Mouse (Mus musculus) left cerebral cortex, adult 9 months (tissue): Measurements from ENCODE around the gene Kirrel3.

Experiments used
- DNase-seq, 2 experiments: peaks; one replicate each; pipeline ENCODE4 v3.0.0; 2022; ENCODE audit warnings: low spot score in 2 of 2

Kirrel3 gene

DNA sequence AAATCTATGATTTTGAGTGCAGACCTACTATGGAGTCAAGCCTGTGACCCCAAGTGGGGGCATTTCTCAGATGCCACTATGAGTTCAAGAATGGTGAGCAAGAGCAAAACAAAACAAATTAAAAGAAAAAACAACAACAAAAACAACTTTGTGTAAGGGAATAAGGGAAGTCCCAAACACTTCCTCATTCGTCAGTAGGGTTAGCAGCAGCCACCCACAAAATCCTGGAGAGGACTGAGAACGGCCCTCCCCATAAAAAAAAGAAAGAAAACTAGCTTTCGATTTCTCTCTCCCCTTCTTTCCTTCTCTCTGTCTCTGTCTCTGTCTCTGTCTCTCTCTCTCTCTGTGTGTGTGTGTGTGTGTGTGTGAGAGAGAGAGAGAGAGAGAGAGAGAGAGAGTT is 570.9 kb downstream of the Kirrel3 start:
- no peak for DNase-seq

DNA sequence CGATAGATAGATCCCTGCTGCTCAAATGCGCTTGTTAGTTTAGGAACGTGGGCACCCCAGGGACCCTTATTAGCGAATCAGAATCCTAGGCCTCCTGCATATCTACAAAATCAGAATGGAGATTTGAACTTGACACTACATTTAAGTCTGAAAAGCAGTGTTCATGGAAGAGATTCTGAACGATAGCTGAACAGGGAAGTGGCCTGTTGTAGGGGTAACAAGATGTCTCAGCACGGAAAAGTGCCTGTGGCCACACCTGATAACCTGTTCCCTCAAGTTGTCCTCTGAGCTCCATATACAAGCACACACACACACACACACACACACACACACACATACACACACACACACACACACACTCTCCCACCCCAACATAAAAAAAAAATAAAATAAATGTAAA is 571.9 kb downstream of the Kirrel3 start:
- DNase-seq: peak in 1 of 2 experiments; percentile 0

DNA sequence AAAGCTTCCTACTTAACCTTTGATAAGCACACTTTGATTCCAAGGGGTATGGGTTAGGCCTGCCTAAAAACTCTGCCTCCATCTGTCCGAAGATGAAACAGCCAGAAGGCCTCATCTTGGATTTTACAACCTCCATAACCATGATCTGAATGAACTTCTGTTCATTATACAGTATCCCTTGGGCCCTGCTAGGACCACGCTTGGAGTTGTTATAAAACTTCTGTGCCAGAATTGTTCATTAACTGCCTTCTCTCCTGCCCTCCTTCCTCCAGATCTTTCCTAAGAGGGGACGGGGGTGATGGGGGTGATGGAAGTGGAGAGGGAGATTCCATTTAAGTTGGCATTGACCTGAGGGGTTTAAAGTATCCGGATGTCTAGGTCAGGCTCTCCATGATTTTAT is 572.5 kb downstream of the Kirrel3 start:
- DNase-seq: no peak

DNA sequence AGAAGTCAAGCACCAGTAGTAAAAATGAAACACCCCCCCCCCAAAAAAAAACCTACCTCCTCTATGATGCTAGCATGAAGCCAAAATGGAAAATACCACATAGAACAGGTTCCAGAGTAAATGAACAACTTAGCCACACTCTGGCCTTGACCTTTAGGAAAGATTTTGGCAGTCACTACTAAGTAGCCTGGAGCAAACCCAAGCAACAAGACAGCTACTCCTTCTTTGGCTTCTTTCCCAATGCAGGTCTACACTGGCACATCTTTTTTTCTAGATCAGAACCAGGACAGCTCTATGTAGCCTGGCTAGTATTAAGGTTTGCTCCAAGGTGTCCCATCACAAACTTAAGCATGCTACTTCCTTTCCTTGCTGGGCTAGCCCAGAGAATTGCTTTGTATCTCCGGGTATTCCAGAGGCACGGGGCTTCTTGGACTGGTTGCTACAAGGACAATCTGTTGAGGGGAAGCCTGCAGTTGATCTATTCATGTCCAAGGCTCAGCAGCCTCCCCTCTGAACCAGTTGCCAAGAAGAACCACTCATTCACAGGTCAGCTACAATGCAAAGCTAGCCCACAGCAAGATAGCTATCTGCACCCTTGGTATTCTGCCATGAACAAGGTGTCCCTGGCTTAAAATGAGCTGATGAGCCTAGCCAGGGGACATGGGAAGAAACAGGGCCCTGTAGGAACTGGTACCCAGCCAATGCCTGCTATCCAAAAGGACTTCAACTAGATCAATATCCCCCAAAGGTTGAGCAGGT is 573.1 kb downstream of the Kirrel3 start:
- DNase-seq: peak in 1 of 2 experiments; percentile 1

DNA sequence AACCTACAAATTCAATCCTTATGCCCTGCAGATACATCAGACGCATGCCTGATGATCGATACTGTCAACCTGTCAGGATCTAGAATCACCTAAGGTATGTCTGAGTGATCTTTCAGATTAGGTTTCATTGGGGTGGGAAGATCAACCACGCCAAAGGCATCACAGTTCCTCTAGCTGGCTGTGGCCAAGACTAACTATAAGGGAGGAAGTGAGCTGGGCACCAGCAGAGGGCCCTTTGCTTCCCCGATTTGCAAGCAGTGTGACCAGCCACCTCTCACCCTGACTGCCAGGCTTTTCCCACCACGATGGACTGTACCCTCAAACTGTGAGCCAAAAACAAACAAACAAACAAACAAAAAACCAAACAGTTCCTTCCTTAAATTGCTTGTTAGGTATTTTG is 574.2 kb downstream of the Kirrel3 start:
- peak in 1 of 2 experiments; percentile 1 for DNase-seq

DNA sequence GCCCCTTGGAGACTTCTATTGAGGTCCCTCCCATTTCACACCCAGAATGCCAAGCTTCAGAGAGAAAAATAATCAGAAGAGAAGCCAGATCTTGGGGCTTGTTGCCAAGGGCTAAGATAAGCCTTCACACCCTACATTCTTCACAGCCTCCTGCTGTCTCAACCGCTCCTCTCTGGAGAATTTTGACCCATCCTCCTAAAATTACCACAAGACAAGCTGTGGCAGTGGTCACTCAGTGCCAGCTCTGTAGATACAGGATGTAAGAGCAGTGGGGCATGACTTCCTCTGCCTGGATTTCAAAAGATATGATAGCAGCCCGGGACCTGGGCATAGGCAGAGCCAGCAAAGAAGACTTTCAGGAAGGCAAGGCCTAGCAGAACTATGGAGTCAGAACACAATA is 575.8 kb downstream of the Kirrel3 start:
- peak in 1 of 2 experiments; percentile 3 for DNase-seq
